Mouse (Mus musculus) hindbrain, embryonic 14.5 days (tissue): ENCODE measurements at regions not wholly inside any gene's neighbourhood (a gene's known extent, or its start where the extent isn't known, plus 50 kb on each side); places are given as distances from the start of the nearest gene placed in this dataset.
A peak's percentile ranks its signal among the peaks of the same experiment; 100 is the strongest.

Experiments
- ATAC-seq: fragments of 200-750 bp; cut with Nextera tagmentation; 2 replicates; pipeline ENCODE4 v1.8.0; 2017; ENCODE audit warnings: moderate number of reproducible peaks, mild to moderate bottlenecking, moderate TSS enrichment, moderate library complexity; ENCODE audit not compliant: low FRiP score
- DNase-seq: peaks from one replicate; pipeline ENCODE4 v3.0.0-alpha.2; 2015; ENCODE audit warnings: low spot score
- H3K27ac ChIP-seq: fragments of 300-500 bp; sonication (generic); 2 replicates; pipeline ENCODE4 v1.5.1; 2014; ENCODE audit warnings: mild to moderate bottlenecking, moderate library complexity
- H3K27me3 ChIP-seq: fragments of 300-500 bp; sonication (generic); 2 replicates; pipeline ENCODE4 v1.6.1; 2014; ENCODE audit warnings: mild to moderate bottlenecking, low read length, mixed read lengths; ENCODE audit not compliant: control insufficient read depth, insufficient read depth
- H3K36me3 ChIP-seq: fragments of 300-500 bp; sonication (generic); replicated peaks from 2 replicates; pipeline ENCODE4 v1.6.1; 2014; ENCODE audit not compliant: control insufficient read depth, insufficient read depth
- H3K4me1 ChIP-seq: fragments of 300-500 bp; sonication (generic); replicated peaks from 2 replicates; pipeline ENCODE4 v1.6.1; 2014; ENCODE audit warnings: antibody characterized with exemption, low read length, mixed read lengths; ENCODE audit not compliant: control insufficient read depth, insufficient read depth
- H3K4me2 ChIP-seq: fragments of 300-500 bp; sonication (generic); replicated peaks from 2 replicates; pipeline ENCODE4 v1.6.1; 2014; ENCODE audit warnings: mild to moderate bottlenecking, moderate library complexity
- H3K4me3 ChIP-seq: fragments of 300-500 bp; sonication (generic); replicated peaks from 2 replicates; pipeline ENCODE4 v1.5.1; 2014; ENCODE audit warnings: mild to moderate bottlenecking, low read length
- H3K9ac ChIP-seq: fragments of 300-500 bp; sonication (generic); 2 replicates; pipeline ENCODE4 v1.6.1; 2014
- H3K9me3 ChIP-seq: fragments of 300-500 bp; sonication (generic); 2 replicates; pipeline ENCODE4 v1.6.1; 2016; ENCODE audit warnings: low read length; ENCODE audit not compliant: control insufficient read depth
- WGBS: fragments of 180-500 bp; shearing (Covaris S2); extraction: QIAGEN DNeasy Blood & Tissue Kit; methylation state at CpG from one replicate; pipeline ENCODE4 v1.1.7; 2014; 5-methylcytosine and 5-hydroxymethylcytosine counted together

- Histone ChIP-seq H3K9me3 (no peaks in the 10 kb centered on the region), H3K9ac (no peak overlapping the region), H3K27me3 (no peaks in the 10 kb centered on the region), H3K4me1 (no peaks in the 10 kb centered on the region), H3K4me2 (no peak overlapping the region), H3K27ac (no peak overlapping the region), H3K4me3 (no peak overlapping the region), H3K36me3 (no peaks in the 10 kb centered on the region)
- ATAC-seq (no peak), DNase-seq (no peak)
- 69% methylated on average over 10 of the region's 10 CpGs for WGBS
These were observed 273.5 kb downstream of the Amy2a5 start for GRCm38 (mm10) chr3:112985094-112985636.

- DNase-seq (no peak), ATAC-seq (no peak)
- H3K27ac ChIP-seq = no peak overlapping the region
- H3K36me3 ChIP-seq = no peaks in the 10 kb centered on the region
- no peak overlapping the region for H3K9ac ChIP-seq
- H3K4me2 ChIP-seq = no peak overlapping the region
- no peaks in the 10 kb centered on the region for H3K27me3 ChIP-seq
- no peaks in the 10 kb centered on the region for H3K9me3 ChIP-seq
- H3K4me3 ChIP-seq = no peak overlapping the region
- H3K4me1 ChIP-seq = no peaks in the 10 kb centered on the region
- 53% methylated on average over 5 of the region's 5 CpGs for WGBS
These were observed 305.1 kb downstream of the Amy2a5 start for GRCm38 (mm10) chr3:112953403-112954050.

- H3K27me3 ChIP-seq = no peaks in the 10 kb centered on the region
- no peak overlapping the region for H3K27ac ChIP-seq
- H3K4me1 ChIP-seq = no peaks in the 10 kb centered on the region
- H3K36me3 ChIP-seq = no peaks in the 10 kb centered on the region
- H3K4me2 ChIP-seq = no peak overlapping the region
- no peak for DNase-seq
- no peak; the same call in 1 of the 2 replicates for ATAC-seq
- no peak overlapping the region for H3K4me3 ChIP-seq
- no peak overlapping the region for H3K9ac ChIP-seq
- H3K9me3 ChIP-seq = no peaks in the 10 kb centered on the region
- WGBS = 13% methylated on average over 5 of the region's 5 CpGs
These were observed 306.4 kb downstream of the Amy2a5 start for GRCm38 (mm10) chr3:112952227-112952626.

GRCm38 (mm10) chr3:112942036-112942626 lies 316.5 kb downstream of the Amy2a5 start:
- ATAC-seq = 0 out of 2 replicates have a peak, but pooled peaks have one; percentile 31
- H3K36me3 ChIP-seq = no peaks in the 10 kb centered on the region
- no peaks in the 10 kb centered on the region for H3K4me1 ChIP-seq
- 64% methylated on average over 4 of the region's 4 CpGs for whole genome bisulfite sequencing
- H3K4me3 ChIP-seq = no peak overlapping the region
- no peak overlapping the region for H3K9ac ChIP-seq
- no peaks in the 10 kb centered on the region for H3K9me3 ChIP-seq
- H3K27ac ChIP-seq = no peak overlapping the region
- no peak overlapping the region for H3K4me2 ChIP-seq
- DNase-seq = peak; percentile 67
- H3K27me3 ChIP-seq = no peaks in the 10 kb centered on the region
